Mouse (Mus musculus): ENCODE measurements around the gene Ric3. TPM values are rescaled to one million over a fixed set of nuclear protein-coding genes. Genes with fewer than 3 reads are reported as not detected.
A peak's percentile ranks its signal among the peaks of the same experiment; 100 is the strongest.

Ric3 gene
- total and polyA plus RNA-seq, 3 experiments: not detected

- TF ChIP-seq POLR2AphosphoS5 (IDR thresholded peaks at IDR 0.05; ENCODE audit: borderline replicate concordance, low read depth, low read length) (no peak), GATA1 (IDR thresholded peaks at IDR 0.05; ENCODE audit: low read depth, low read length) (no peak), E2F4 (IDR thresholded peaks at IDR 0.05; ENCODE audit: borderline replicate concordance, low read depth, low read length) (no peak), MXI1 (IDR thresholded peaks at IDR 0.05; ENCODE audit: low read depth, low read length) (no peak), ELF1 (IDR thresholded peaks at IDR 0.05; ENCODE audit: low read depth, low read length) (no peak), SIN3A (IDR thresholded peaks at IDR 0.05; ENCODE audit: low read length) (no peak), MAFK (IDR thresholded peaks at IDR 0.05; ENCODE audit: borderline replicate concordance, low read depth, low read length) (no peak), ZC3H11A (IDR thresholded peaks at IDR 0.05; ENCODE audit: low read depth, low read length) (no peak), MYB (IDR thresholded peaks at IDR 0.05; ENCODE audit: low read depth, low read length) (no peak), ETS1 (IDR thresholded peaks at IDR 0.05; ENCODE audit: low read depth, low read length) (peak; percentile 83; the same call in 1 of the 2 replicates), TAL1 (IDR thresholded peaks at IDR 0.05; ENCODE audit: low read length) (no peak), KAT2A (conservative IDR thresholded peaks at IDR 0.05; ENCODE audit: low read depth, low read length) (peak; percentile 48; the same call in 1 of the 2 replicates), USF1 (IDR thresholded peaks at IDR 0.05; ENCODE audit: low read depth, low read length) (peak; percentile 5; the same call in 1 of the 2 replicates), TBP (IDR thresholded peaks at IDR 0.05; ENCODE audit: low read depth, low read length) (no peak), GABPA (IDR thresholded peaks at IDR 0.05; ENCODE audit: low read depth, low read length) (no peak), NRF1 (IDR thresholded peaks at IDR 0.05; ENCODE audit: insufficient read depth, low read depth, low read length, poor library complexity, severe bottlenecking) (no peak), NELFE (IDR thresholded peaks at IDR 0.05; ENCODE audit: low read depth, low read length) (no peak), HCFC1 (IDR thresholded peaks at IDR 0.05; ENCODE audit: low read depth, low read length) (no peak), MAX (IDR thresholded peaks at IDR 0.05; ENCODE audit: low read length) (no peak), EP300 (IDR thresholded peaks at IDR 0.05; ENCODE audit: low read depth in 1 of 2, low read length in 2 of 2) (peak in 1 of 2 experiments; percentile 72; a peak in 1 of 4 replicates), RAD21 (IDR thresholded peaks at IDR 0.05; ENCODE audit: low read depth, low read length) (no peak), POLR2A (IDR thresholded peaks at IDR 0.05; ENCODE audit: control insufficient read depth in 1 of 2, insufficient read depth in 1 of 2, low read depth in 1 of 2, low read length in 2 of 2, poor library complexity in 1 of 2) (no peak), ZNF384 (IDR thresholded peaks at IDR 0.05; ENCODE audit: low read depth, low read length) (no peak), POLR2AphosphoS2 (IDR thresholded peaks at IDR 0.05; ENCODE audit: low read length) (peak; percentile 63; the same call in 1 of the 2 replicates), ZMIZ1 (IDR thresholded peaks at IDR 0.05; ENCODE audit: low read depth, low read length) (no peak), MAZ (IDR thresholded peaks at IDR 0.05; ENCODE audit: low read depth, low read length) (no peak), TCF12 (IDR thresholded peaks at IDR 0.05; ENCODE audit: low read depth, low read length) (peak; percentile 69; the same call in 1 of the 2 replicates)
- H3K79me2 ChIP-seq (ENCODE audit: control insufficient read depth, insufficient read depth, low read length, poor library complexity): no peaks in the 10 kb centered on the region
- H3K36me3 ChIP-seq (ENCODE audit: control insufficient read depth in 1 of 2, insufficient read depth in 2 of 2, low read length in 2 of 2): peaks cover 0 to 4% of the 10 kb centered on the region in 2 experiments; a peak in 1 of 4 replicates
- H3K27ac ChIP-seq (ENCODE audit: control insufficient read depth, low read depth, low read length): peak overlapping the region; percentile 82
- peak; percentile 53 for DNase-seq (ENCODE audit: low read depth, low spot score)
- H3K9me3 ChIP-seq (replicated peaks; ENCODE audit: insufficient read depth, low read length): no peaks in the 10 kb centered on the region
- peaks cover 2 to 3% of the 10 kb centered on the region in 2 experiments; a peak in 2 of 4 replicates for H3K4me1 ChIP-seq (ENCODE audit: control insufficient read depth in 1 of 2, insufficient read depth in 2 of 2, low read length in 2 of 2)
- no peak overlapping the region for H3K9ac ChIP-seq (ENCODE audit: control insufficient read depth, low read depth, low read length, poor library complexity, severe bottlenecking)
- peak overlapping the region in 1 of 2 experiments; percentile 4; a peak in 1 of 4 replicates for H3K4me3 ChIP-seq (ENCODE audit: control insufficient read depth in 1 of 2, insufficient read depth in 1 of 2, low read depth in 2 of 2, low read length in 2 of 2)
- peaks cover 0 to 4% of the 10 kb centered on the region in 2 experiments; a peak in 2 of 4 replicates for H3K27me3 ChIP-seq (ENCODE audit: control insufficient read depth in 1 of 2, insufficient read depth in 2 of 2, low read length in 2 of 2)
These were observed 23.6 kb downstream of the Ric3 start for GRCm38 (mm10) chr7:109059536-109059935.

Measured in MEL (cell line).